Mouse (Mus musculus) inflammation-experienced regulatory T-cells, adult 6 months (primary cell): ENCODE results near the gene Ubtf. TPM values are rescaled to one million over a fixed set of nuclear protein-coding genes. Genes with fewer than 3 reads are reported as not detected.
"Not testable (repeated sequence)": the region's sequence is repeated elsewhere in the genome, so short reads cannot be mapped to it uniquely, and the experiment has no call there.

Experiments
- ATAC-seq: one replicate; pipeline ENCODE4 v1.8.0; 2017
- polyA plus RNA-seq, 3 experiments: library from polyadenylated mRNA; unstranded; fragments of 100-300 nt; shearing (Covaris generic); gene quantifications; one replicate each; pipeline ENCODE4 v1.2.1; 2017

Ubtf gene
- polyA plus RNA-seq, 3 experiments from 2014 or later = 42.5 to 45.0 (median 44.6) TPM

DNA sequence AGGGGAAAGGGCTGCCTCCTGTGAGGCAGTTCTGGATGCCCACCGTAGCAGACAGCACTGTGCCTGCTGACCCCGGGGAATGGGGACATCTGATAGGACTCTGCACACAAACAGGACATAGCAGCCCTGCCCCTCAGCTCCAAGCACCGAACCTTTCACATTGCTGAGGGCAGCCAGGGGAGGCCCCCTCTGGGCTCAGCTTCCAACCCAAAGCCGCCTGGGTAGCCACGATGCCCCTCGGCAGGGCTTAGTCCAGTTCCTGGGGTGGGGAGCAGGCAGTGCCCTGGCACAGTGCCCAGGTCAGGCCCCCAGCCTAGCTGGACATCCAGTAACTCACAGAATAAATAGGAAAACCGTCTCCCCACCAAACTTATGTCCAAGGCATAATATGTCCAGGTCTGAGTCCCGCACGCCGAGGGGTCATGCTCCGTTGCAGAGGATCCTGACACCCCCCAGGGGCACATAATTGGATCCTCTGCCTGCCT is 28.4 kb downstream of the Ubtf start:
- ATAC-seq = no peak

GRCm38 (mm10) chr11:102290141-102290540 is 29.4 kb downstream of the Ubtf start:
- ATAC-seq = no peak

DNA sequence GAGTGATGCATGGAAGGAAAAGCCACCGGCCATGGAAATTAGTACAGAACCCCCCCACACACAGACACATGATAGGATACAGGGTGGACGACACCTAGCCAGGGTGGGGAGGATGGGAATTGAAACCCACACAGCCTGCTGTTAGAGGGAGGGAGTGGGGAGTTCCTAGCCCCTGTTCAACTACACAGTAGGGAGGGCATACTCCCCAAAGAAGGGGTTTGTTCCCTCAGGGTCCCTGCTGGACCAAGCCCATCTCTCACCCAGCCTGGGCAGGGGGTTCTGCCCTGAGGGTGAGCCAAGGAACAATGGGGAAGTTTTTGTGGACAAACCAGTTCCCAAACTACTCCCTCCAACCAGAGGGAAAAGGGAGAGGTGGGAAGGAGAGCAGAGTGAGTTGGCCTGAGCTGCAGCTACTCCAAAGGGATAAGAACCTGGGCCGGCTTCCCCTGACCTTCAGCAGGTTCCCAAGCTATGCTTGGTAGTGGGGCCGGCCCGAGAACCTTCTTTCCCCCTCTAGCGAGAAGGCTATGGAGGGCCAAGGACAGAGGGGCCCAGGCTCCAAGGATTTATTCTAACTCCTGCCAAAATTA is 29.9 kb downstream of the Ubtf start:
- ATAC-seq = no peak

DNA sequence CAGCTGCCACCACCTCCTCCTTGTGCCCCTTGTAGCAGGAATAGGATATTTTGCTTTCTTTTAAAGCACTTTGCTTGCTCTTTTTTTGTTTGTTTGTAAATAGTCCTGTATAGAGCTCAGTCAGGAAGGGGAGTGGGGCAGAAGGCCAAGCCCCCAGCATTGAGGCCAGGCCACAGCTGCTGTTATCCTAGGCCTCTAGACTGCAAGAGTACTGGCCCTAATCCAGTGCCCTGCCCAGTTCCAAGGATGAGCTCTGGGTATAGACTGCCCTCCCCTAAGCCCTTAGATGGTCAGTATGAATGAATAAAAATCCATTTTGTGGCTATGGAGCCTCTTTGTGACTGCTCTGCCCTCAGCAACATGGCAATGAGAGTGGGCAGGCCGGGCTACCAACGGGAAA is 30.6 kb downstream of the Ubtf start:
- no peak for ATAC-seq

DNA sequence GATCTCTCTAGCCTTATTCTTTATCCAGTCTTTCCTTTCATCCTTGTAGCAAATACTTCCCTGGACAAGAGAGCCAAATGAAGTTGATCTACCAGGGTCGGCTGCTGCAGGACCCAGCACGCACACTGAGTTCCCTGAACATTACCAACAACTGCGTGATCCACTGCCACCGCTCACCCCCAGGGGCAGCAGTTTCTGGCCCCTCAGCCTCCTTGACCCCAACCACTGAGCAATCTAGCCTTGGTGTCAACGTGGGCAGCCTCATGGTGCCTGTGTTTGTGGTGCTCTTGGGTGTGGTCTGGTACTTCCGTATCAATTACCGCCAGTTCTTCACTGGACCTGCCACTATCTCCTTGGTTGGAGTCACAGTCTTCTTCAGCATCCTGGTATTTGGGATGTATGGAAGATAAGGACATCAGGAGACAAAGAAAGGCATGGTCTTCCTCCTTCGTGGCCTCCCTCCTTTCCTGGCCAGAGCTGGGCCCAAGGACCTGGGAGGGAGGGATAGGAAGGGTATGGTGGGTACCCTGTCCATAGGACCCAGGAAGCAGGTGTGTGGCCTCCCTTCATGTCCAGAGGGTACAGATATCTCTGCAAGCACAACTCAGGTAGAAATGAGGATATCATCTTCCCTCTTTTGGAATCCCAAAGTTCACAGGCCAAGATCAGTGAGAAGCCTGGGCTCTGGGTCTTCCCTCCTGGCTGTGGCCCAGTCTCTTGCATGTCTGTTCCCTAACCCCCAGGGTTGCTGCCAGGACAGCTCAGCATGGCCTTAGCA is 31.3 kb downstream of the Ubtf start:
- no peak for ATAC-seq

GRCm38 (mm10) chr11:102287485-102287884 is 32.1 kb downstream of the Ubtf start:
- no peak for ATAC-seq

- ATAC-seq = peak; percentile 57
Observed at GRCm38 (mm10) chr11:102285095-102285834, 34.3 kb downstream of the Ubtf start.

DNA sequence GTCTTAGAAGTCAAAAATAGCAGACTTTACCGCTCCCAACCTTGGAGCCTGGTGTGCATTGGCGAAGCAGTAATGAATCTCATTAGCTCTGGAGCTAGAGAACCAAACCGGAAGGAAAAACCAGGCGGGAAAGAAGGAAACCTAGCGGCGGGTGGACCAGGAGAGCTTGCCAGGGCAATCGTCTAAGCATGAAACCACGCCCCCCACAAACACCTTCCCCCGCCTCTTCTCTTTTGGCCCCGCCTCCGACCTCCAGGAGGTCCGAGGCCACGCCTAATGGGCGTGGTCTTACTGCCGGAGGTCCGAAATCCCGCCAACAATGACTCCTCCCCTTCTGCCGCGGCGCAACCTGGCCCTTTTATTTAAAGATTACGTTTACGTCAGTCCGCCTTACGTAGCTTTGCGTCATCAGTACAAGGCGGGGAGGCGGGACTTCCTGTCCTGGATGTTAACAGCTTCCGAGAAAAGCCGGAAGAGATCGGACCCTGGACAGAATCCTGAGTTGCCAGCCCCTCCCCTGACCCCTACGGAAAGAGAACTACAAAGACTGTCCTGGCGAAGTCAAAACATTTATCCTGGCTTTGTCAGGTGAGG is 34.9 kb downstream of the Ubtf start, which contains the start of gene Tmub2:
Gene Tmub2 (plus strand): TSS at position 431 of the 594 bp plus-strand sequence.
- peak; percentile 97 for ATAC-seq

GRCm38 (mm10) chr11:102283922-102284321 is 35.6 kb downstream of the Ubtf start:
- no peak for ATAC-seq

GRCm38 (mm10) chr11:102280267-102280666 is 39.3 kb downstream of the Ubtf start:
- not testable (repeated sequence) for ATAC-seq

DNA sequence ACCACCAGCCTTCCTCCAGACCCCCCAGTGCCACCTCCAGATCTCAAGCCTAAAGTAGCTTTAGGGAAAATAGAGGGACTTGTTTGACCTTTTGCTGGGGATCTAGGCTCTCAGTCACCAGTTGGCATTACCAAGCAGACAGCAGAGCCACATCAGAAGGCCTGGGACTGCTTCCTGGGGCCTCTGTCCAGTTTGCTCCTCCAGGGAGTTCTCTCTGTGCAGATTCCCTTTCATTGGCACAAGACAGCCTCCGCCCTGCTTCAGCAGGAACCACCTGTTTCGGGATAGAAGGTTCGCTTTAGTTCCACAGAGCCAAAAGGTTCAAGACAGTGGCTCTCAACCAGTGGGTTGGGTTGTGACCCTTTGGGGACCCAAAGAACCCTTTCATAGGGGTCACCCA is 39.9 kb downstream of the Ubtf start:
- ATAC-seq = no peak

- no peak for ATAC-seq
Observed at GRCm38 (mm10) chr11:102277754-102278153, 41.8 kb downstream of the Ubtf start.

DNA sequence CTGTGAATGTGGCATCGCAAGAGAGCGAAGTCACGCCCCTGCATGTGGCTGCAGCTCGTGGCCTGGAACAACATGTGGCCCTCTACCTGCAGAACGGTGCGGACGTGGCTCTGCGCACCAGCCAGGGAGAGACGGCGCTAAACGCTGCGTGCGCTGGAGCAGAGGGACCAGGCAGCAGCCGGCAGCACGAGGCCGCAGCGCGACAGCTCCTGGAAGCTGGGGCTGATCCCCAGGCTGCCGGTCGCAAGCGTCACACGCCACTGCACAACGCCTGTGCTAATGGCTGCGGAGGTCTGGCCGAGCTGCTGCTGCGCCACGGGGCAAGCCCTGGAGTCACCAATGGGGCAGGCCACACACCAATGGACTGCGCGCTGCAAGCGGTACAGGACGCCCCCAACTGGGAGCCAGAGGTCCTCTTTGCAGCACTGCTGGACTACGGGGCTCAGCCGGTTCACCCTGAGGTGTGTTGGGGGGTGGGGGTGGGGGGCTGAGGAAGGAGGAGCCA is 43.1 kb downstream of the Ubtf start:
- no peak for ATAC-seq

- ATAC-seq = no peak
Observed at GRCm38 (mm10) chr11:102268520-102269244, 50.9 kb downstream of the Ubtf start, which contains the start of gene Asb16. TSS of gene Asb16 (plus strand) at chr11:102268743.

- peak; percentile 52 for ATAC-seq
Observed at GRCm38 (mm10) chr11:102267480-102267879, 52.1 kb downstream of the Ubtf start.

GRCm38 (mm10) chr11:102266631-102267355 is 52.7 kb downstream of the Ubtf start:
- no peak for ATAC-seq

DNA sequence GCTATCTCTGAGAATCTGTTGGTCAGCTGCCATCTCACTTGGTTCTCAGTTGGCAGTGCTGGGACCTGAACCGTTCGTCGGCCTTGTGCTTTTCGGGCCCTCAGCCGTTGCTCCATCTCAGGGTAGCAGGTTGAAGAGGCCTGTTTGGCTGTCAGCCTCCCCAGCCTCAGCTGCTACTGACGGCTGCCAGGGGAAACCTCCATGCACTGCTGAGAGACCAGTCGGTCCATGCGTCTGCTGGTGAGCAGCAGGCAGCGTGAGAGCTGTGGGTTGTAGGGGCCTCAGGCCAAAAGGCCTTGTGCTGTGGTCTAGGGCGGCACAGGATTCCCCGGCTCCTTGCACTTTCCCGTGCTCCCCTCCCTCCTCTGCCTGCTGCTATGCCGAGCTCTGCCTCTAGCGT is 53.7 kb downstream of the Ubtf start:
- ATAC-seq = no peak

GRCm38 (mm10) chr11:102263211-102263610 is 56.3 kb downstream of the Ubtf start:
- ATAC-seq = no peak

- no peak for ATAC-seq
Observed at GRCm38 (mm10) chr11:102258521-102258920, 61.0 kb downstream of the Ubtf start.

DNA sequence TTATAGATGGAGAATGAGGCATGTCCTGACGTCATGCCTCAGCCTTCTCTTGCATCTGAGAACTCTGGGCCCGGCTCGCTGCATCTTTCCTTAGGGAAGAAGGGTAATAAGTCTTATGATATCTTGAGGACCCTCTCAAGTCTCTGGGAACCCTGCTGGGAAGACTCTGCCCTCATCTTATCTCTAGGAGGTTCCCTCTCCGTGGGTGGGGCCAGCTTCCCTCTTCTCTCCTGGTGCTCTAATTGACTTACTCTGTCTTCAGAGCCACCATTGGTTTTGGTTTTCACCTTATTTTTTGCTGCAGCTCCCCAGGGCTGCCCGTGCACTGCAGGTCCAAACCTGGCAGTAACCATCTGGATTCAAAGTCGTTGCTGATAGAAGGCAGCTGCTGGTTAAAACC is 61.4 kb downstream of the Ubtf start:
- ATAC-seq = no peak

DNA sequence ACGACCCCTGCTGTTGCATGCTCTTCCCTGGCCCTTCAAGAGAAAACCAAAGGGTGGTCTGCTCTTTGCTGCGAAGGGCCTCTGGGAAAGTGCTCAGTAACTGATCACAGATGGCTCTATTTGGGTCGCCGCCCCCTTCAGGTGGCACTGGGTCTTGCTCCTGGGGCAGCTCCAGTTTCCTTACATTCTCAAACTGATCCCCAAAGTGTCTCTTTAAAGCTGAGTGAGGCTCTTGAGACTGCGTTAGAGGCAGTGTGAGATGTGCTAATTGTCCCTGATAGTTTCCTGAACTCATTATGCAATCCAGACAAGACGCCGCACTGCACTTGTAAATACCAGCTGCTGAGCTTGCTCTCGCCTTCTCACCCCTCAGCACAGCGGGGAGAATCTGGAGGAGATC is 62.0 kb downstream of the Ubtf start:
- ATAC-seq = no peak
